Mouse (Mus musculus) forebrain, embryonic 11.5 days (tissue): ENCODE measurements around the gene Gm17606. TPM values are rescaled to one million over a fixed set of nuclear protein-coding genes. Genes with fewer than 3 reads are reported as not detected.
A peak's percentile ranks its signal among the peaks of the same experiment; 100 is the strongest.

Experiments used
- ATAC-seq: fragments of 200-750 bp; cut with Nextera tagmentation; replicated peaks from 2 replicates; pipeline ENCODE4 v1.8.0; 2017; ENCODE audit warnings: moderate TSS enrichment; ENCODE audit not compliant: low FRiP score
- DNase-seq: peaks from one replicate; pipeline ENCODE4 v3.0.0-alpha.2; 2017; ENCODE audit warnings: low spot score
- H3K27ac ChIP-seq: fragments of 300-500 bp; sonication (generic); 2 replicates; pipeline ENCODE4 v1.5.1; 2014; ENCODE audit warnings: low read depth, low read length
- H3K27me3 ChIP-seq: fragments of 300-500 bp; sonication (generic); 2 replicates; pipeline ENCODE4 v1.6.1; 2014; ENCODE audit warnings: mild to moderate bottlenecking, low read length, mixed read lengths; ENCODE audit not compliant: control insufficient read depth, insufficient read depth
- H3K36me3 ChIP-seq: fragments of 300-500 bp; sonication (generic); 2 replicates; pipeline ENCODE4 v1.6.1; 2014; ENCODE audit warnings: mild to moderate bottlenecking, low read length, moderate library complexity, mixed read lengths; ENCODE audit not compliant: control insufficient read depth, insufficient read depth
- H3K4me1 ChIP-seq: fragments of 300-500 bp; sonication (generic); replicated peaks from 2 replicates; pipeline ENCODE4 v1.6.1; 2014; ENCODE audit warnings: low read length, mixed read lengths; ENCODE audit not compliant: control insufficient read depth, insufficient read depth
- H3K4me2 ChIP-seq: fragments of 300-500 bp; sonication (generic); 2 replicates; pipeline ENCODE4 v1.6.1; 2014; ENCODE audit warnings: low read depth, mild to moderate bottlenecking, low read length, moderate library complexity, mixed read lengths; ENCODE audit not compliant: severe bottlenecking
- H3K4me3 ChIP-seq: fragments of 300-500 bp; sonication (generic); 2 replicates; pipeline ENCODE4 v1.5.1; 2014; ENCODE audit warnings: low read depth, low read length
- H3K9ac ChIP-seq: fragments of 300-500 bp; sonication (generic); 2 replicates; pipeline ENCODE4 v1.6.1; 2014; ENCODE audit warnings: low read length
- H3K9me3 ChIP-seq: fragments of 300-500 bp; sonication (generic); 2 replicates; pipeline ENCODE4 v1.6.1; 2016; ENCODE audit warnings: low read length, mixed read lengths; ENCODE audit not compliant: control insufficient read depth
- WGBS: fragments of 180-500 bp; shearing (Covaris S2); extraction: QIAGEN DNeasy Blood & Tissue Kit; methylation state at CpG from one replicate; pipeline ENCODE4 v1.1.7; 2014; 5-methylcytosine and 5-hydroxymethylcytosine counted together
- polyA plus RNA-seq: library from polyadenylated mRNA; unstranded; fragments of >200 nt; fragmentation: Nextera tagmentation; extraction: Ambion mirVana; gene quantifications from 2 replicates; pipeline ENCODE4 v1.2.1, GENCODE M21; 2014

Gm17606 gene
- polyA plus RNA-seq, 1 experiment from 2014 or later = not detected

GRCm38 (mm10) chr14:54616226-54616825, 24.4 kb upstream of the Gm17606 start:
- WGBS = 94% methylated on average over 16 of the region's 16 CpGs
- no peak overlapping the region for H3K4me3 ChIP-seq
- peaks cover 3% of the 10 kb centered on the region; the same call in 1 of the 2 replicates for H3K36me3 ChIP-seq

GRCm38 (mm10) chr14:54617152-54617896, 23.4 kb upstream of the Gm17606 start:
- DNase-seq = peak; percentile 67
- ATAC-seq = peak; percentile 63
- Histone ChIP-seq H3K27me3 (no peaks in the 10 kb centered on the region), H3K9ac (peak overlapping the region; percentile 93), H3K4me3 (peak overlapping the region; percentile 83), H3K4me1 (no peaks in the 10 kb centered on the region), H3K9me3 (no peaks in the 10 kb centered on the region), H3K36me3 (peaks cover 3% of the 10 kb centered on the region; the same call in 1 of the 2 replicates), H3K4me2 (peak overlapping the region; percentile 71), H3K27ac (no peak overlapping the region)
- 2% methylated on average over 38 of the region's 38 CpGs for WGBS

More at GRCm38 (mm10) chr14:54616226-54616825, 24.4 kb upstream of the Gm17606 start:
- Histone ChIP-seq H3K4me2 (no peak overlapping the region), H3K27ac (no peak overlapping the region), H3K4me1 (no peaks in the 10 kb centered on the region), H3K9ac (no peak overlapping the region), H3K27me3 (no peaks in the 10 kb centered on the region), H3K9me3 (no peaks in the 10 kb centered on the region)
- no peak for ATAC-seq
- no peak for DNase-seq

GRCm38 (mm10) chr14:54617897-54618365, 22.8 kb upstream of the Gm17606 start, which contains the start of gene Psmb5:
Psmb5 (minus strand) TSS chr14:54618022.
- peak within 1 kb of the TSS; percentile 93 for H3K9ac ChIP-seq
- no peaks in the 10 kb centered on the region for H3K27me3 ChIP-seq
- DNase-seq (peak; percentile 91), ATAC-seq (peak; percentile 90)
- peak within 1 kb of the TSS; percentile 71 for H3K4me2 ChIP-seq
- H3K27ac ChIP-seq = no peak within 1 kb of the TSS
- peak within 1 kb of the TSS; percentile 83 for H3K4me3 ChIP-seq
- no peaks in the 10 kb centered on the region for H3K4me1 ChIP-seq
- H3K36me3 ChIP-seq = peaks cover 3% of the 10 kb centered on the region; the same call in 1 of the 2 replicates
- under 1% methylated on average over 25 of the region's 25 CpGs for WGBS
- no peaks in the 10 kb centered on the region for H3K9me3 ChIP-seq

- Histone ChIP-seq H3K4me2 (no peak within 1 kb of the TSS), H3K9me3 (no peaks in the 10 kb centered on the region), H3K9ac (no peak within 1 kb of the TSS), H3K4me3 (no peak within 1 kb of the TSS), H3K36me3 (no peaks in the 10 kb centered on the region), H3K27me3 (no peaks in the 10 kb centered on the region), H3K27ac (no peak within 1 kb of the TSS), H3K4me1 (no peaks in the 10 kb centered on the region)
- ATAC-seq (no peak), DNase-seq (no peak)
- 93% methylated on average over 1 of the region's 1 CpGs for whole genome bisulfite sequencing
Observed at GRCm38 (mm10) chr14:54621133-54621532, 19.6 kb upstream of the Gm17606 start, which contains the start of gene Psmb11. Psmb11 (plus strand) TSS chr14:54621433.

- no peaks in the 10 kb centered on the region for H3K27me3 ChIP-seq
- no peak overlapping the region for H3K9ac ChIP-seq
- WGBS = 89% methylated on average over 6 of the region's 6 CpGs
Observed at GRCm38 (mm10) chr14:54623334-54623733, 17.4 kb upstream of the Gm17606 start.

GRCm38 (mm10) chr14:54624976-54625375, 15.8 kb upstream of the Gm17606 start:
- H3K9ac ChIP-seq = no peak overlapping the region
- WGBS = 83% methylated on average over 10 of the region's 10 CpGs
- no peaks in the 10 kb centered on the region for H3K27me3 ChIP-seq
- no peaks in the 10 kb centered on the region for H3K36me3 ChIP-seq
- no peak for ATAC-seq
- no peaks in the 10 kb centered on the region for H3K9me3 ChIP-seq
- no peak for DNase-seq
- no peak overlapping the region for H3K4me2 ChIP-seq
- H3K27ac ChIP-seq = no peak overlapping the region
- no peaks in the 10 kb centered on the region for H3K4me1 ChIP-seq
- H3K4me3 ChIP-seq = no peak overlapping the region

More at GRCm38 (mm10) chr14:54623334-54623733, 17.4 kb upstream of the Gm17606 start:
- Histone ChIP-seq H3K36me3 (no peaks in the 10 kb centered on the region), H3K9me3 (no peaks in the 10 kb centered on the region), H3K4me1 (no peaks in the 10 kb centered on the region), H3K4me3 (no peak overlapping the region), H3K4me2 (no peak overlapping the region), H3K27ac (no peak overlapping the region)
- ATAC-seq = no peak
- DNase-seq = no peak

- DNase-seq (no peak), ATAC-seq (no peak)
- Histone ChIP-seq H3K36me3 (peaks cover 9% of the 10 kb centered on the region; the same call in 1 of the 2 replicates), H3K9ac (no peak overlapping the region), H3K27ac (no peak overlapping the region), H3K4me1 (no peaks in the 10 kb centered on the region), H3K27me3 (no peaks in the 10 kb centered on the region), H3K9me3 (no peaks in the 10 kb centered on the region), H3K4me3 (no peak overlapping the region), H3K4me2 (no peak overlapping the region)
- 76% methylated on average over 5 of the region's 5 CpGs for WGBS
Observed at GRCm38 (mm10) chr14:54628103-54628502, 12.6 kb upstream of the Gm17606 start.

GRCm38 (mm10) chr14:54629797-54630196, 11.0 kb upstream of the Gm17606 start:
- H3K9ac ChIP-seq = no peak overlapping the region
- WGBS = 86% methylated on average over 2 of the region's 2 CpGs
- H3K36me3 ChIP-seq = peaks cover 13% of the 10 kb centered on the region; the same call in 1 of the 2 replicates
- no peaks in the 10 kb centered on the region for H3K9me3 ChIP-seq
- H3K4me3 ChIP-seq = no peak overlapping the region
- no peaks in the 10 kb centered on the region for H3K4me1 ChIP-seq
- DNase-seq (no peak), ATAC-seq (no peak)
- H3K27ac ChIP-seq = no peak overlapping the region
- no peaks in the 10 kb centered on the region for H3K27me3 ChIP-seq
- H3K4me2 ChIP-seq = no peak overlapping the region
